Mouse (Mus musculus): ENCODE measurements around the gene Klhl41. TPM values are rescaled to one million over a fixed set of nuclear protein-coding genes. Genes with fewer than 3 reads are reported as not detected.
A peak's percentile ranks its signal among the peaks of the same experiment; 100 is the strongest.
"Not testable (repeated sequence)": the region's sequence is repeated elsewhere in the genome, so short reads cannot be mapped to it uniquely, and the experiment has no call there.

Klhl41 gene
- polyA plus RNA-seq, 1 experiment from 2014 or later = 0.13 TPM

- ATAC-seq (no peak), DNase-seq (ENCODE audit: low spot score) (no peak)
- Histone ChIP-seq H3K27me3 (replicated peaks; ENCODE audit: control insufficient read depth, insufficient read depth, low read length) (no peaks in the 10 kb centered on the region), H3K27ac (ENCODE audit: low read depth, low read length) (no peak overlapping the region), H3K4me1 (ENCODE audit: control insufficient read depth, insufficient read depth, low read length) (no peaks in the 10 kb centered on the region), H3K4me3 (ENCODE audit: low read depth, low read length) (no peak overlapping the region), H3K9ac (ENCODE audit: low read length) (no peak overlapping the region), H3K9me3 (replicated peaks; ENCODE audit: control insufficient read depth, low read length) (no peaks in the 10 kb centered on the region), H3K36me3 (ENCODE audit: control insufficient read depth, insufficient read depth, low read length) (no peaks in the 10 kb centered on the region), H3K4me2 (ENCODE audit: low read length) (no peak overlapping the region)
- 59% methylated on average over 2 of the region's 2 CpGs for WGBS
Observed at GRCm38 (mm10) chr2:69676713-69677112, 6.8 kb downstream of the Klhl41 start.

GRCm38 (mm10) chr2:69677215-69677614, 7.3 kb downstream of the Klhl41 start:
- H3K27me3 ChIP-seq (replicated peaks; ENCODE audit: control insufficient read depth, insufficient read depth, low read length); DNase-seq (ENCODE audit: low spot score); H3K9me3 ChIP-seq (replicated peaks; ENCODE audit: control insufficient read depth, low read length); H3K9ac ChIP-seq (ENCODE audit: low read length); ATAC-seq; H3K27ac ChIP-seq (ENCODE audit: low read depth, low read length); H3K4me2 ChIP-seq (ENCODE audit: low read length); H3K4me3 ChIP-seq (ENCODE audit: low read depth, low read length); H3K4me1 ChIP-seq (ENCODE audit: control insufficient read depth, insufficient read depth, low read length); H3K36me3 ChIP-seq (ENCODE audit: control insufficient read depth, insufficient read depth, low read length): not testable (repeated sequence)
- 90% methylated on average over 2 of the region's 2 CpGs for WGBS

GRCm38 (mm10) chr2:69679990-69680389, 10.1 kb downstream of the Klhl41 start:
- 71% methylated on average over 6 of the region's 6 CpGs for WGBS
- DNase-seq (ENCODE audit: low spot score) (peak; percentile 7), ATAC-seq (no peak)
- H3K4me1 ChIP-seq (ENCODE audit: control insufficient read depth, insufficient read depth, low read length) = peaks cover 3% of the 10 kb centered on the region; the same call in 1 of the 2 replicates
- H3K27me3 ChIP-seq (replicated peaks; ENCODE audit: control insufficient read depth, insufficient read depth, low read length) = no peaks in the 10 kb centered on the region
- H3K9ac ChIP-seq (ENCODE audit: low read length) = no peak overlapping the region
- no peak overlapping the region for H3K4me2 ChIP-seq (ENCODE audit: low read length)
- no peak overlapping the region for H3K27ac ChIP-seq (ENCODE audit: low read depth, low read length)
- H3K36me3 ChIP-seq (ENCODE audit: control insufficient read depth, insufficient read depth, low read length) = no peaks in the 10 kb centered on the region
- H3K9me3 ChIP-seq (replicated peaks; ENCODE audit: control insufficient read depth, low read length) = no peaks in the 10 kb centered on the region
- H3K4me3 ChIP-seq (ENCODE audit: low read depth, low read length) = no peak overlapping the region

- DNase-seq (ENCODE audit: low spot score) (no peak), ATAC-seq (no peak)
- WGBS = 95% methylated on average over 4 of the region's 4 CpGs
- Histone ChIP-seq H3K9me3 (replicated peaks; ENCODE audit: control insufficient read depth, low read length) (no peaks in the 10 kb centered on the region), H3K27ac (ENCODE audit: low read depth, low read length) (no peak overlapping the region), H3K36me3 (ENCODE audit: control insufficient read depth, insufficient read depth, low read length) (no peaks in the 10 kb centered on the region), H3K4me1 (ENCODE audit: control insufficient read depth, insufficient read depth, low read length) (peaks cover 3% of the 10 kb centered on the region; the same call in 1 of the 2 replicates), H3K4me3 (ENCODE audit: low read depth, low read length) (no peak overlapping the region), H3K4me2 (ENCODE audit: low read length) (no peak overlapping the region), H3K27me3 (replicated peaks; ENCODE audit: control insufficient read depth, insufficient read depth, low read length) (no peaks in the 10 kb centered on the region), H3K9ac (ENCODE audit: low read length) (no peak overlapping the region)
Observed at GRCm38 (mm10) chr2:69681931-69682330, 12.0 kb downstream of the Klhl41 start.

GRCm38 (mm10) chr2:69683036-69683805, 13.3 kb downstream of the Klhl41 start:
- no peaks in the 10 kb centered on the region for H3K9me3 ChIP-seq (replicated peaks; ENCODE audit: control insufficient read depth, low read length)
- DNase-seq (ENCODE audit: low spot score) (peak; percentile 72), ATAC-seq (no peak)
- H3K27ac ChIP-seq (ENCODE audit: low read depth, low read length) = no peak overlapping the region
- 14% methylated on average over 13 of the region's 13 CpGs for WGBS
- H3K4me1 ChIP-seq (ENCODE audit: control insufficient read depth, insufficient read depth, low read length) = peaks cover 3% of the 10 kb centered on the region; the same call in 1 of the 2 replicates
- H3K27me3 ChIP-seq (replicated peaks; ENCODE audit: control insufficient read depth, insufficient read depth, low read length) = no peaks in the 10 kb centered on the region
- H3K4me2 ChIP-seq (ENCODE audit: low read length) = no peak overlapping the region
- no peak overlapping the region for H3K9ac ChIP-seq (ENCODE audit: low read length)
- no peak overlapping the region for H3K4me3 ChIP-seq (ENCODE audit: low read depth, low read length)
- H3K36me3 ChIP-seq (ENCODE audit: control insufficient read depth, insufficient read depth, low read length) = peaks cover 5% of the 10 kb centered on the region; the same call in 1 of the 2 replicates

GRCm38 (mm10) chr2:69684488-69684887, 14.6 kb downstream of the Klhl41 start:
- peaks cover 11% of the 10 kb centered on the region for H3K36me3 ChIP-seq (ENCODE audit: control insufficient read depth, insufficient read depth, low read length)
- no peak overlapping the region for H3K4me3 ChIP-seq (ENCODE audit: low read depth, low read length)
- H3K4me2 ChIP-seq (ENCODE audit: low read length) = no peak overlapping the region
- ATAC-seq (no peak), DNase-seq (ENCODE audit: low spot score) (no peak)
- no peaks in the 10 kb centered on the region for H3K9me3 ChIP-seq (replicated peaks; ENCODE audit: control insufficient read depth, low read length)
- H3K27me3 ChIP-seq (replicated peaks; ENCODE audit: control insufficient read depth, insufficient read depth, low read length) = no peaks in the 10 kb centered on the region
- WGBS = 98% methylated on average over 3 of the region's 3 CpGs
- H3K27ac ChIP-seq (ENCODE audit: low read depth, low read length) = no peak overlapping the region
- no peak overlapping the region for H3K9ac ChIP-seq (ENCODE audit: low read length)
- peaks cover 3% of the 10 kb centered on the region; the same call in 1 of the 2 replicates for H3K4me1 ChIP-seq (ENCODE audit: control insufficient read depth, insufficient read depth, low read length)

- Histone ChIP-seq H3K9me3 (replicated peaks; ENCODE audit: control insufficient read depth, low read length) (no peaks in the 10 kb centered on the region), H3K27me3 (replicated peaks; ENCODE audit: control insufficient read depth, insufficient read depth, low read length) (no peaks in the 10 kb centered on the region), H3K4me1 (ENCODE audit: control insufficient read depth, insufficient read depth, low read length) (no peaks in the 10 kb centered on the region), H3K4me2 (ENCODE audit: low read length) (no peak overlapping the region), H3K4me3 (ENCODE audit: low read depth, low read length) (no peak overlapping the region), H3K9ac (ENCODE audit: low read length) (no peak overlapping the region), H3K27ac (ENCODE audit: low read depth, low read length) (no peak overlapping the region), H3K36me3 (ENCODE audit: control insufficient read depth, insufficient read depth, low read length) (peaks cover 59% of the 10 kb centered on the region)
- ATAC-seq = no peak
- WGBS = 90% methylated on average over 3 of the region's 3 CpGs
- no peak for DNase-seq (ENCODE audit: low spot score)
Observed at GRCm38 (mm10) chr2:69690214-69690613, 20.3 kb downstream of the Klhl41 start.

GRCm38 (mm10) chr2:69690843-69691242, 20.9 kb downstream of the Klhl41 start:
- 95% methylated on average over 6 of the region's 6 CpGs for WGBS
- no peak for DNase-seq (ENCODE audit: low spot score)

GRCm38 (mm10) chr2:69693501-69693900, 23.6 kb downstream of the Klhl41 start:
- Histone ChIP-seq H3K4me1 (ENCODE audit: control insufficient read depth, insufficient read depth, low read length) (no peaks in the 10 kb centered on the region), H3K27ac (ENCODE audit: low read depth, low read length) (no peak overlapping the region), H3K4me2 (ENCODE audit: low read length) (no peak overlapping the region), H3K9me3 (replicated peaks; ENCODE audit: control insufficient read depth, low read length) (no peaks in the 10 kb centered on the region), H3K27me3 (replicated peaks; ENCODE audit: control insufficient read depth, insufficient read depth, low read length) (no peaks in the 10 kb centered on the region), H3K4me3 (ENCODE audit: low read depth, low read length) (no peak overlapping the region), H3K9ac (ENCODE audit: low read length) (no peak overlapping the region), H3K36me3 (ENCODE audit: control insufficient read depth, insufficient read depth, low read length) (peaks cover 61% of the 10 kb centered on the region)
- WGBS = 93% methylated on average over 11 of the region's 11 CpGs
- DNase-seq (ENCODE audit: low spot score) = no peak
- no peak for ATAC-seq

More at GRCm38 (mm10) chr2:69690843-69691242, 20.9 kb downstream of the Klhl41 start:
- Histone ChIP-seq H3K9ac (ENCODE audit: low read length) (no peak overlapping the region), H3K9me3 (replicated peaks; ENCODE audit: control insufficient read depth, low read length) (no peaks in the 10 kb centered on the region), H3K4me3 (ENCODE audit: low read depth, low read length) (no peak overlapping the region), H3K4me1 (ENCODE audit: control insufficient read depth, insufficient read depth, low read length) (no peaks in the 10 kb centered on the region), H3K27me3 (replicated peaks; ENCODE audit: control insufficient read depth, insufficient read depth, low read length) (no peaks in the 10 kb centered on the region), H3K27ac (ENCODE audit: low read depth, low read length) (no peak overlapping the region), H3K36me3 (ENCODE audit: control insufficient read depth, insufficient read depth, low read length) (peaks cover 59% of the 10 kb centered on the region), H3K4me2 (ENCODE audit: low read length) (no peak overlapping the region)
- ATAC-seq = no peak

Measured in forebrain, embryonic 14.5 days (tissue).